Mouse (Mus musculus) liver, embryonic 13.5 days (tissue): ENCODE results near the gene Gabra1. TPM values are rescaled to one million over a fixed set of nuclear protein-coding genes. Genes with fewer than 3 reads are reported as not detected.

Experiments used
- polyA plus RNA-seq: library from polyadenylated mRNA; unstranded; fragments of >200 nt; fragmentation: Nextera tagmentation; extraction: Ambion mirVana; gene quantifications from 2 replicates; pipeline ENCODE4 v1.2.1, GENCODE M21; 2015

Gene Gabra1
- polyA plus RNA-seq, 1 experiment from 2014 or later: 0.22 TPM

Other genes starting within 250 kb of the Gabra1 start
- 0.05 TPM in 1 of 2 replicates, not detected in the other for gene Gabrg2, start 182.1 kb downstream of the Gabra1 start, polyA plus RNA-seq
- gene Gabra6, start 138.1 kb upstream of the Gabra1 start, polyA plus RNA-seq: not detected in 2 replicates
- 0.16 and 0.23 TPM in 2 replicates for gene Gabrb2, start 236.8 kb upstream of the Gabra1 start, polyA plus RNA-seq